Mouse (Mus musculus): ENCODE data around the gene Rbbp4. TPM values are rescaled to one million over a fixed set of nuclear protein-coding genes. Genes with fewer than 3 reads are reported as not detected.

Gene Rbbp4
- total RNA-seq, 2 experiments from 2014 or later = 124 to 134 TPM

DNA sequence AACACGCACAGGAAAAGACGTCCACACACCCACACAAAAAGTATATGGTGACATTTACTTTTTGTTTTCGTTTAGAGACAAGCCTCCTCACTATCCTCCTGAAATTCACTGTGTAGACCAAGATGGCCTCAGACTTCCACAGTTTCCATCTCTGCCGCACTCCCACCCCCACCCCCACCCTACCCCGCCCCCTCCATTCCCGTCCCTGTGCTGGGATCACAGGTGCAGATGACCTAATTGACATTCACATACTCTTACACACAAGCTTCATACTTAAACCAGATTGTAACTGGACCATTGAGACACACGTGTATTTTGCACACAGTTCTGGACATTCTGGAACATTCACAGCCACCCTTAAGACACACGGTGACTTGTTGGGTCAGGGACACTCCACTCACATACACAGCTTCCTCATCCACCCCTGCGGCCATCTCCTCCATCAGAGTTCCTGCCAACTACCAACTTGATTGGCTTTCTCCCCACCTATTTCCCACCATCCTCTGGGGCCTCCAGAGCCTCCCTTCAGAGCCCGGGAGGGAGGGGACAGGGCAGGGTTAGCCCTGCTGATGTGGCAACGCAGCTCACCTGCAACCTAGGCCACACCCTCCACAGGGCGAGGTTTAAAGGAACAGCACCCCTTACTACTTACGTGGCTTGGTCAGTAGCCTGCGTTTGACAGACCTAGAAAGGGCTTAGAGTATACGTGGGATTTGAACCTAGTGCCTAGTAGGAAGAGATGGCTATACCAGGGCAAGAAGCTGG, 63.0 kb downstream of the Rbbp4 start:
- DNase-seq (ENCODE audit: extremely low spot score in 1 of 2, low spot score in 2 of 2) = no peak

DNA sequence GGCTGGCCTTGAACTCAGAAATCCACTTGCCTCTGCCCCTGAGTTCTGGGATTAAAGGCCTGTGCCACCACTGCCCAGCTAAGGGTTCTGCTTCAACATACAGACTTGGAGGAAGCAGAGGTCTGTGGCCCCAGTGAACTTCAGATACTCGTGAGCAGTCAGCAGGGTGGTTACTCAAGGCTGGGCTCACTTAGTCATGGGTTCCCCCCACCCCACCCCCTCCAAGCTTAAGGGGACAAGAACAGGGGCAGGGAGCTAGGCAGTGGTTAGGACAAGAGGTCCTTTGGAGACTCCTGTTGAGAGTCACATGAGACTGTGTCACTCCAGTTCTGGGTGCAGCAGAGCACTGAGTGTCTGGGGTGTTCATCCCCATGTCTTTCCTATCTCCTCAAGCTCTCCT, 66.5 kb downstream of the Rbbp4 start:
- intact Hi-C loops (cut with DNase I) = no loop called here
- DNase-seq (ENCODE audit: extremely low spot score in 1 of 2, low spot score in 2 of 2) = no peak

More for the DNA sequence above, 63.0 kb downstream of the Rbbp4 start:
- intact Hi-C loops (cut with DNase I) = no loop called here

DNA sequence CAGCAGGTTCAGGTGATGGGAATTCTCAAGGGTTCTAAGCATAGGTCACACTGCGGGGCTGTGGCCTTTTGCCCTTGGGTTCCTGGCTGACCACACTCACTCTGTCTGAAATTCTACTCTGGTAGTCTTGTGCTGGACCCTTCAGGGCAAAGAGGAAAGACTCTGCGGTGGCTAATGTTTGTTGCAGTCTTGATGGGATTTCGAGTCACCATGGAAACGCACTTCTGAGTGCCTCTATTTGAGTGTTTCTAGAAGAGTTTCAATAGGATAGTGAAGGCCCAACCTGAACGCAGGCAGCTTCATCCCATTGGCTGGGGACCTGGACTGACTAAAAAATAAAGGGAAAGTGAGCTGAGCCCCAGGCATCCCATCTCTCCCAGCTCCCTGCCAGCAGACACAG, 68.3 kb downstream of the Rbbp4 start:
- intact Hi-C loops (cut with DNase I) = no loop called here
- no peak for DNase-seq (ENCODE audit: extremely low spot score in 1 of 2, low spot score in 2 of 2)

DNA sequence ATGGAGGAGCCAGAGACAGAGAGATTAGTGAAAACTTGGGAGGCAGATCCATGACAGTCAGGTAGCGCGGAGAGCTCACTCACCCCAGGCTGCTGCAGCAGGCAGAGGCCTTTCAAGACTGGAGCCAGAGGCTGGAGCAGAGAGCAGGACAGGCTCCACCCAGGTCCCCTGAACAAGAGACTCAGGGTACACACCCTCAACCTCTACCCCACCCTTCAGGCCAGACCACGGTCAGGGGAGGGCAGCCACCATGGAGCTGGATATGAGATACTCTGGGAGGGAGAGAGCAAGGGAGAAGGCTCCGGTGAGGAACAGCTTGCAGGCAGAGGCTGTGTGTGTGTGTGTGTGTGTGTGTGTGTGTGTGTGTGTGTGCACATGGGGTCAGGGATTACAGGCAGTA, 69.0 kb downstream of the Rbbp4 start:
- intact Hi-C loops (cut with DNase I) = no loop called here
- no peak for DNase-seq (ENCODE audit: extremely low spot score in 1 of 2, low spot score in 2 of 2)

DNA sequence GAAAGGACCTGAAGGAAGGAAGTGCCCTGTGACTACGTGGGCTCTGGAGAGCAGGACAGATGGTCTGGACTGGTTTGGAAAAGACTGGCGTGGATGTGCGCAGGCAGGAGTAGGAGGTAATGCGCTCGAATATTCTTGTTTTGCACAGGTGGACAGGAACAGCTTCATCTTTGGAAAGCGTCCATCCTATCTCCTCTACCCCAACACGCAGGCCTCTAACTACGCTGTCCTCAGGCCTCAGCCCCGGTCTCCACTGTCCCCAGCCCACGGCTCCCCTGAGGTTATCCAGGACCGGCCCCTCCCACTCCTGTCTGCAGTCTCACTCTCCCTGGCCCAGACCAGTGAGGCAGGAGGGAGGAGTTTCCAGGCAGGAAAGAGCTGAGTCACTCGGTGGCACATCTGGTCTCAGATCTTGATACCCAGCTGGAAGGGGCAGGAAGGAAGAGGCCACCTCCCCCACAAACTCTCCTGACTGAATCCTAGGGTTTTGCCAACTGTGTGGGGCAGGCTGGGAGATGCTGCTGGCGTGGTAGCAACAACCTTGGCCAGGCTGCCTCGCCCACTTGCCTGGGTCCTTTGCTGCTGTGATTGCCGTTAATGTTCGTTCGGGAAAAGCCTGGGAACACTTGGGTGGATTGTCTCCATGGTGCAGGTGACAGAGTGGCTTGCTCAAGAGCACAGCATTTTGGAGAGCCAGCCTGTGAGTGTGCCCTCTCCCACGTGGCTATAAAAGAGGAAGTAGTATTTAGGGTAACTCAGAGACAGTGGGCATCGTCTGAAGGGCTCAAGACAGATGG, 71.7 kb downstream of the Rbbp4 start:
- intact Hi-C loops (cut with DNase I) = no loop called here
- DNase-seq (ENCODE audit: extremely low spot score in 1 of 2, low spot score in 2 of 2) = peak in 1 of 2 experiments; percentile 71

DNA sequence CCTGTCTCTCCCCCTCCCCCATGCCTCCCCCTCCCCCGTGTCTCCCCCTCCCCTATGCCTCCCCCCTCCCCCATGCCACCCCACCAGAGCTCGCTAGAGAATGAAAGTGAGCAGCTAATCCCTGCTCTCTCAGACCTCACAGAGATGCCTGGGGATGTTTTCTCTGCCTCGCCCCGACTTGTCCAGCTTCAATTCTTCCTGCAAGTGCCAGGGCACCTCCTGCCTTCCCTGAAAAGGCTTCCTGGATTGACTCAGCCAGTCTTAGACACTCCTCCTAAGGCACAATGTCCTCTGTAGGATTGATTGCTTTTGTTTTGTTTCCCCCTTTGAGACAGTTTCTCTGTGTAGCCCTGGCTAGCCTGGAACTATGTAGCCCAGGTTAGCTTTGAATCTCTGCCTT, 74.0 kb downstream of the Rbbp4 start, which contains the start of gene C77080:
C77080 (minus strand) TSS at position 209 of the 400 bp plus-strand sequence.
- intact Hi-C loops (cut with DNase I) = no loop called here
- DNase-seq (ENCODE audit: extremely low spot score in 1 of 2, low spot score in 2 of 2) = no peak

DNA sequence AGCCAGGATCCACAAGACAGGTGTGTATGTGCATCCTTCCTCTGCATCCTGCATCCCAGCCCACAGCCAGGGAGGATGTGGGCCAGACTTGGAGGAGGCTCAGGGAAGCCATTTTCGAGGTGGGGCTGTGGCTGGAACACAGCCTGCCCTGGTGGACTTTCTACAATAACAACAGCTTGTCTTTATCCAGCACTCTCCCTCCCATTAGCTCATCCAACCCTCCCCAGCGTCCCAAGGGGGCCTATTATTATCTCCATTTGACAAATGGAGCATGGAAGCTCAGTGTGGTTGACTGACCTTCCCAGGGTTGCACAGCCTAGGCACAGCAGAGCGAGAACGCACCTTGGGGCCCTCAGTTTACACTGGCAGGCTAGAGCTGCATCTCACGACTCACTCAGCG, 74.5 kb downstream of the Rbbp4 start:
- DNase-seq (ENCODE audit: extremely low spot score in 1 of 2, low spot score in 2 of 2) = no peak

DNA sequence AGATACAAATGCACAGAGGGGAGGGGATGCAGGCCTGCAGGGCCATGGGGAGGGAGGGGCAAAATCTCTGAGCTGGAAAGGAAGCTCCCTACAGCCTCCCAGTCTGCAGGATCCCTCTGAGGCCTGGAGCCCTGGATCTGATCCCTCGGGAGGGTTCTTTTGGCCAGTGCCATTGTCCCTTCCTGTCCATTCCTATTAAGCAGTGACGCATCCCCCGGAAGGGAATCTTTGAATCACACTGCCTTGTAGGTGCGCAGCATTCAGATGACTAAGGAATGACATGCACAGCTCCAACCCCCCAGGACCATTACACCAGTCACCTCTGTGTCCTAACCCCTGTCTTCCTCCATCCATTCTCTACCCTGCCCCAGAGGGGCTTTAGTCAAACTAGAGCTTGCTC, 76.1 kb downstream of the Rbbp4 start:
- intact Hi-C loops (cut with DNase I) = no loop called here
- no peak for DNase-seq (ENCODE audit: extremely low spot score in 1 of 2, low spot score in 2 of 2)

More for the DNA sequence above, 74.5 kb downstream of the Rbbp4 start:
- intact Hi-C loops (cut with DNase I) = no loop called here

Small RNA genes lying within 50 kb of the gene (microRNA-seq; reads per million reads assigned to microRNA genes)
- not detected for gene Gm22994

Other genes with a start within 250 kb of the Rbbp4 start
- not detected for gene Tmem54, start 229.8 kb downstream of the Rbbp4 start, total RNA-seq (2021)
- gene Hpca, start 213.3 kb downstream of the Rbbp4 start, total RNA-seq (2021) = 100 to 1,000 TPM; 441 to 451 TPM
- 10 to 100 TPM; 41.8 to 44.6 TPM for gene Fndc5, start 198.4 kb downstream of the Rbbp4 start, total RNA-seq (2021)
- gene S100pbp, start 145.6 kb downstream of the Rbbp4 start, total RNA-seq (2021) = 10 to 100 TPM; 40.1 to 45.7 TPM
- 100 to 1,000 TPM; 103 to 105 TPM for gene Yars, start 145.6 kb downstream of the Rbbp4 start, total RNA-seq (2021)
- 10 to 100 TPM; 11.1 to 15.8 TPM for gene C77080, start 74.0 kb downstream of the Rbbp4 start, total RNA-seq (2021)
- 1 to 10 TPM; 1.7 TPM for gene Sync, start 47.8 kb downstream of the Rbbp4 start, total RNA-seq (2021)
- 10 to 100 TPM; 18.9 to 24.7 TPM for gene Zbtb8os, start 325 bp upstream of the Rbbp4 start, total RNA-seq (2021)
- 1 to 10 TPM; 7.6 to 8.5 TPM for gene Zbtb8a, start 42.7 kb upstream of the Rbbp4 start, total RNA-seq (2021)
- gene Zbtb8b, start 105.5 kb upstream of the Rbbp4 start, total RNA-seq (2021) = 1 to 10 TPM; 4.6 to 4.7 TPM
- gene Bsdc1, start 126.2 kb upstream of the Rbbp4 start, total RNA-seq (2021) = 10 to 100 TPM; 40.8 to 46.6 TPM
- 1 to 10 TPM in 1 of 2 experiments, under 1 TPM in 1; 0.36 to 1.1 TPM for gene Tssk3, start 155.7 kb upstream of the Rbbp4 start, total RNA-seq (2021)
- 1 to 10 TPM in 1 of 2 experiments, not detected in 1; 1.8 TPM for gene Fam229a, start 155.8 kb upstream of the Rbbp4 start, total RNA-seq (2021)
- 100 to 1,000 TPM; 884 to 935 TPM for gene Marcksl1, start 178.2 kb upstream of the Rbbp4 start, total RNA-seq (2021)
- gene Hdac1, start 207.3 kb upstream of the Rbbp4 start, total RNA-seq (2021) = 10 to 100 TPM; 29.4 to 33.0 TPM
- gene Lck, start 238.3 kb upstream of the Rbbp4 start, total RNA-seq (2021) = 10 to 100 TPM in 1 of 2 experiments, 1 to 10 TPM in 1; 9.5 to 10.8 TPM
- gene Fam167b, start 243.2 kb upstream of the Rbbp4 start, total RNA-seq (2021) = under 1 TPM in 1 of 2 experiments, not detected in 1; 0.67 TPM

Data from left cerebral cortex, postnatal 10 days (tissue).